Mouse (Mus musculus) thymus, postnatal 25 days (tissue): ENCODE measurements at regions not wholly inside any gene's neighbourhood (a gene's known extent, or its start where the extent isn't known, plus 50 kb on each side); places are given as distances from the start of the nearest gene placed in this dataset.

ENCODE experiments used
- DNase-seq: peaks from one replicate; pipeline ENCODE4 v3.0.0; 2022

DNA sequence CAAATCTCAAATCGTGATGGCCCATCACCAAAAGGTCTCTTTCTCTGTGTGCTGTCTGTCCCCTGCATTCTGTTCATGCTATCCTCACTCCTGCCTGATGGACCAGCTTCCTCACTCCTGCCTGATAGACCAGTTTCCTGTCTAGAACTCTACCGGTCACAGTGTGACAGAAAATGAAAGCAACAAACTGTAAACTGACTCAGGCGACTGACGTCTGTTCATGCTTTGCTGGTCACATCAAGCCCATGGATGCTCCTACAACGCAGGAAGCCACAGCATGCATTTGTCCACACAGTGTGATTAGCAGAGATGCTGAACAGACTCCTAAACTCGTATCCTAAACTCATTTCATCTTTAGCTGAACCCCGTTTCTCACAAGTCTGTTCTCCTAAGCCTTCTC lies 227.3 kb upstream of the N4bp1 start:
- DNase-seq, result no peak

DNA sequence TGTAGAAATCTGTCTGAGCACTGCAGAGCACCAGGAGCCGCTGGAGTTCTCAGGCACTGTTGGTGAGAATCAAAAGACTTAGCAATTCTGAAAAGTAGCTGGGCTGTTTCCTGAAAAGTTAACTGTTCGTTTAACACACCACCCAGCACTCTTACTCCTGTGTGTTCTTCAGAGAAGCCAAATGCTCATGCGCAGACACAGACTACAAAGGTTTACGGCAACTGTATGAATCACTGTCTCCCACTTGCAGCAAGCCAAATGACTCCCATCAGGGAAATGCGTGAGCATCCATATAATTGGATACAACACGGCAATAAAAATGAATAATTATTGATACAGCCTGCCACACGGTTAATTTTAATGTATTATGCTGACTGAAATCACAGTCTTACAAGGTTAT lies 220.0 kb upstream of the N4bp1 start:
- DNase-seq, result no peak

DNA sequence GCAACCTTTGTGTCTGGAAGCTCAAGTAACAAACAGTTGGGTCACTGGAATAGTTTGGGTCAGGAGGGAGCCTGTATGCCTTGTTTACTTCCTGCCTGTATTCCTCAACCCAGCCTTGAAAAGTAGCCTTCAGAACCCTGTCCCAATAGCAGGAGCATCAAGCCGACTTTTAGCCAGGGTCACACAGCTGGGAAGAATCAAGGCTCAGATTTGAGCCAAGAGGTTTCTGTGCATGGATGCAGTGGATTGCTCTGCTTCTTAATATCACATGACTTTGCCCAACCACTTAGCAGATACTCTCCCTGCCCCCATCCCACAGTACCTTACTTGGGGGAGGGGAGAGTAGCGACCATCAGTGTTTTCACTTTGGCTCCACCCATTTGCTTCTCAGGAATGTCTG lies 210.2 kb upstream of the N4bp1 start:
- no peak for DNase-seq

DNA sequence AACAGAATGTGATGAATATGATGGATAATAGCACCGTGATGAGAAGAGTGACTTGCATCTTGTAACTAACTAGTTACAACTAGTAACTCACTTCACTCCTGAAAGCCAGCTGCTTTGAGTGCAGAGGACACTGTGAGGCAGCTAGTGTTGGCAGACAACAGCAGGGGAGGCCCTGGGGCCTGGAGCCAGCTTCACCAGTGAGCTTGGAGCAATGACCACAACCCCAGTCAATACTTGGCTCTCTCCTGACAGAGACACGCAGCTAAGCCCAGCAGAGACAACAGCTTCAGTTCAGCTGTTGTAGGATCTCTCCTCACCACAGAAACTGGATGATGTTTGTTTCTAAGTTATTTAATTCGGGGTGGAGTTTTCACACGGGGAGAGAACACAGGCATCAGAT lies 209.6 kb upstream of the N4bp1 start:
- no peak for DNase-seq

DNA sequence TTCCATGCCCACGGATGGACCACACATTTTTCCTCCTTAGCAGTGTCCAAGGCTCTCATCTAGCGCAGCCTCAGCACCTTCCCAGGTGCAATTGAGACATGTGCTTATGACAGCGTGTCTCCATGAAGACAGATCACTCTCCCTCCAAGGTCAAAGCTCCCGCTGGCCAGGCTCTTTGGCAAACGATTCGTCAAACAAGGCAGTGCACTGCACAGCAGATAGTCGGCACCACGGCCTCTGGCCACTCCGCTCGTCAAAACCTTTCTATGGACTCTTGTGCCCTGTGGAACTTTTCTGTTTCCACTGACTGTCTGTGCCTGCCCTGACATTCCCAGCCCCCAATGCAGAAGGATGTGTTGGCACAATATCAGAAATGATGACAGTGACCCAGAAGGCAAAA lies 208.7 kb upstream of the N4bp1 start:
- DNase-seq, result no peak

DNA sequence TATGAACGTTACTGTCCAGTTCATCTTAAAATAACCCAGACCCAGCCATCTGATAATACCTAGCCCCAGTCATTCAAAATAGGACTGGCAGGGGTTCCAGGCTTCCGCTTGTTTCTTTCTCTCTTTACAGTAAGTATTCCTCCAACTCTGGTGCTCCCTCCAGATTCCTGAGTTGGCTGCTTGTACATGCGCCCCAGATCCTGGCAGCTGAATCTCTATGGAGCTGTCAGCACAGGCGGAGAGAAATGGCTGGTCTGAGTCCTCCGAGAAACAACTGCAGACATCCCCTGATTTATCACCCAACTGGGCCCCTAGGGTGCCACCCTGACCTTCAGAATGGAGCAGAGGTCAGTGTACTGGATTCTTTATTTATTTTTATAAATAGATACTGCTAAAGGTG lies 208.0 kb upstream of the N4bp1 start:
- DNase-seq, result no peak

DNA sequence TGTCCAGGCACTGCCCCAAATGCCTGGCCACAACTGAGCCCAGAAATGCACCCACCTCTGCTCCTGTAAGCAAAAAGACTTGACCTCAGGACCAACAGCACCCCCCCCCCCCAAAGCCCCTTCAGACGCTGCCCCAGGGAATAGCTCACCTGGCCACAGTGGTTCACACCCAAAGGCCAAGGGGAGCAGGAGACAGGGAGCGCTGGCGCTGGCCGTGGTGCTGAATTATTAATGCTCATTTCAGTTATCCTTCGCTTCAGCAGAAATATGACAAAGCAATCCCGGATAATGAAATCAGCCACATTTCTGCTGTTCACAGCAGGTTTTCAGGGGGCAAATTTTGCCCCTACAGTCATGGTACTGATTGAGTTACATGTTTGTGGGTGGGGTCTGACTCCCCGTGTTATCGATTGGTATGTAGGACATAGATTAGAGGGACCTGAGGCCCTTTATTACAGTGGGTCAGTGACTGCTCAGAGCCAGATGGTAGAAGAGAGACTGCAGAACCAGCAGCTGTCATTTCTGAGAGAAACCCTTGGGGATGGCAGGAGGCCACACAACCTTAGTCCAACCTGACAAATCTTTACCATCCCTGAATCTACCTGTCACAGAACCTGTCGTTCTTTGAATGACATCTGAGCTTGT lies 202.5 kb upstream of the N4bp1 start:
- no peak for DNase-seq

DNA sequence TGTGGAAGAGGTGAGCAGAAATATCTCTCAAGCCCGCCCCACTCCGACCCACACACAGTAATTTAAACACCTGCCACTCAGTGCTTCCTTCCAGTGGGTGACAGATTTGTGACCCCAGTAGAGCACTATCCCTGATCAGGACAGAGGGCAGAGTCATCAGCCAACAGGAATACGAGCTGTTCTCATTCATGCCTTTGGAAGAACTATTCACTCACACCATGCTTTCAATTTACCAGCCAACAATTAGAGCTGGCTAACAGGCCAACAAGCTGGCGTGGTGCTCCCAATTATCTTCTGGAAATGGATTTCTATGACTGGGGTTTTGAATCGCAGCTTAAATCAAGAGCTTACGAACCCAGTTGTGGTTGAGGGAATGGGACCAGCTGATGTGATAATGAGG lies 193.2 kb upstream of the N4bp1 start:
- DNase-seq, result no peak

DNA sequence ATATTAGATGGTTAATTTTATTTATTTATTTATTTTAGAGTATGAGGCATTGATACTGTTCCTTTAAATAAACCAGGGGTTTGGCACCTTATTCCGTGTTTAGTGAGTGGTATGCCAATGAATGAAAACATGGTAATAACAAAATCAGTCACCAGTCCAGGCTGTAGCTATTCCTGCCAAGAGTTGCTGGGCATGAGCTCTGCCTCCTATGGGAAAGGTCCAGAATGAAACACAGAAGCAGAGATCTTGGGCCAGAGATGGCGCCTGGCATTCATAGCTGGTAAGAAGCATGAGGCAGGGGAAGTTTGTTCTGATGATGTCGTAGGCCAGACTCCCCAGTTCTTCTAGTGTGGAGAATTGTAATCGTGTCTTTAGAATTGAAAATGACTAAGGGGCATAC lies 190.9 kb upstream of the N4bp1 start:
- no peak for DNase-seq

DNA sequence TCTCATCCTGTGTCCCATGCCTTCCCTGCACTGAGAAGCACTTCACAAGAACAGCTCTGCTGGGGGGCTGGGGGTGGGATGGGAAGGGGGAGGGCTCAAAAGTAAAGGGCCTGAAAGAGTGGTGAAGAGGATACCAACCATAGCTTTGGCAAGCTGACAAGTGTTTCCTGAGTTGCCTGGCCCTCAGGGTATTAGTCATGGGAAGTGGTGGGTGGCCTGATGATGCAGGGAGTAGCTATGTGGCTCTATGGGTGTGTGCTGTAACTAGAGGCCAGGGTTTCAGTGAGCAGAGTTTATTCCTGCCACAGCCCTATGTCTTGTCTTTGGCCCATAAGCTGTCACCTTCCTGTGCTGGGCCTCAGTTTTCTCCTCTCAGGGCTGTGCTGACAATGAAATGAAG lies 186.2 kb upstream of the N4bp1 start:
- DNase-seq, result no peak

DNA sequence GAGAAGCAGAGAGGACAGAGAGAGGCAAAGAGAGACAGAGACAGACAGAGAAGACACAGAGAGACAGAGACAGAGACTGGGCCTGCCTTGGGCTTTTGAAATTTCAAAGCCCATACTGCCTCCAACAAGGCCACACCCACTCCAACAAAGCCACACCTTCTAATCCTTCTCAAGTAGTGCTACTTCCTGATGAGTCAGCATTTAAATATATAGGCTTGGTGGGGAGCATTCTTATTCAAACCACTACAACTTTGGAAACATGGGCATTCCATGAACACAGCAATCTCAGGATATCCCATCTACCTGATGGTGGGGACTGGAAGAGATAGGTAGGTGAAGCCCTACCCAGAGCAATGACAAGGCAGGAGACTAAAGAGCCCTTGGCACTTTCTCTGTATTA lies 182.0 kb upstream of the N4bp1 start:
- no peak for DNase-seq

DNA sequence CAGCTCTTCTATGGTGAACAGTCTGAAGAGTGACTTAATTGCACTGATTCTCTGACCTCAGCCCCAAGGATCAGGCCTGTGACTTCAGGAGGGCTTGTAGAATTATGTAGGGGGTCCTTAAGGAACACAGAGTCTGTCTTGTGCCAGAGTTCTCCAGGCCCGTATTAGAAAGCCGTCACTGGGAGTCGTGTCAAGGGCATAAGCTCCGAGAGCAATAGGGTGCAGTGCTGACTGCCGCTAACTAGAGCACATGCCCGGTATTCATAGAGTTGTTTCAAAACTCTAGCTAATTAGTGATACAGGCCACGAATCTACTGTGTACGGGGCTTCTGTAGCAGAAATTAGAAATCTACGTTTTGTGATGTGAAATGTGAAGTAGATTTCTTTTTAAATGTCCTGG lies 179.7 kb upstream of the N4bp1 start:
- no peak for DNase-seq

DNA sequence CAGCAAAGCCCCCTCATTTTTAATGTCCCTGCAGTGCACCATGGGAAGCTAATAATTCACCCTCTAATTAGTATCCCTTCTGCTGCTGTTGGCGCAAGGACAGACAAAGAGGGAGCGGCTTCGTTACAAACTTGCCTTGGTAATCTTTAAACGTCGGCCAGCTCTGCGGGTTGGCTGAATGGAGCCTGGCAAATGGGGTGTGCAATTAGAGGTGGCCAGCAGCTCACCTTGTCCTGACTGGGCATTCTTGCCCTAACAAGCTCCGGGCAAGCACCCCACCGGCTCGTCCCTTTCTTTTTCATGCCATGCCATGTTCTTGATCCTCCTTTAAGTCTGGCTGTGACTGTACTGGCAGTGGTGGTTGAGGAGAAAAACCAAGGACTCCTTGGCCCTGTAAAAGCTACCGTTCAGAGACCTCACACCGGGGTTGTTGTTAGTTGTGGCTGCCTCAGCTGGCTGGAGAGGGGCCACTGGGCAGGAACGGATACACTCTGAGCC lies 179.2 kb upstream of the N4bp1 start:
- DNase-seq, result no peak

DNA sequence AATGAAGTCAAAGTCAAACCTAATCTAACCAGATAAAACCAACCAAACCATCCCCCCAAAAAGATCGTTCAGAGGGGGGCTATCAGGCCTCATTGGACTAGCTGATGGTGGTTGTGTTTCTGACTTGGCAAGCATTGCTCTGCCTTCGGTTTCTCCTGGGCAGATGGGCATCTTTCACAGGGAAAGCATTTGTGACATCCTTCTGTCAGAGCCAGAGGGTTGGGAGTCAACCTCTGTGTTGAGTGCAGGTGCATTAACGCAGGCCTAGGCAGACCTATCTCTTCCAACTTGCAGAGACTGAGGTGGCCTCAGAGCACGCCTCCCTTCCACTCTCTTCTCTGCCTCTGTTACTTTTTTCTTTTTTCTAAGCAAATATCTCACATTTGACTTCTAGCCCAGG lies 178.5 kb upstream of the N4bp1 start:
- DNase-seq, result no peak

DNA sequence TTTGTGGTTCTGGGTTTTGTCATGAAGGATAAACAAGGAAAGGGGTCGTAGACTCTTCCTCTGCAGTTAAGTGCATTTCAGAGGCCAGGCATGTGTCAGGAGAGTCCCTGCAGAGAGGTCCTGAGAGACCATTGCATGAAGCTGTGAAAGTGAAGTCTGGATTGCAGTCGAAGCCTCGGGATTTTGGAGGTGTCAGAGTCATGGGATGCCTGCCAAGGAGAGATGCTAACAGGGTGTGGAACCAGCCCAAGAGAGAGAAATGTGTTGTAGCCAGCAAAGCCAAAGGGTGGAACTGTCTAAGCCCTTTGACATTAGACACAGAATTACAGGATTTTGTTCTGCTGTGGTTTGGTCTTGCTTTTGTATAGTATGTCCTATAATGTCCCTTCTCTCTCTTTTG lies 164.7 kb upstream of the N4bp1 start:
- no peak for DNase-seq

DNA sequence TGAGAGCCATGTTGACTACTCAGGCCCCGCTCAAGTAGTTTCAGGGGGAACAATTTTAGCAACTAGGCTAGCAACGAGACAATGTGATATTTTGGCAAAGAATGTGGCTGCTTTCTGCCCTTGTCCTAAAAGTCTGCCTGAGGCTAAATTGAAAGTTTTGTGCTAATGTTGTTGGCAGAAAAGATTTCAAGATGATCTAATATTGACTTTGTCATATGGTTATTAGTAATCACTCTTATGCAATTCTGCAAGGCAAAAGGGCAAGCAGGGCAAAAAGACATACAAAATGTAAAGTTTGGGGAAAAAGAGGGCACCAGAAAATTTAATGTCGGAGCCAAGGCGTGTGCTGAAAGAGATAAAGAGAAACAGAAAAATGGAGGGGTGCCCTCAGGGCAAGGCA lies 164.1 kb upstream of the N4bp1 start:
- no peak for DNase-seq

DNA sequence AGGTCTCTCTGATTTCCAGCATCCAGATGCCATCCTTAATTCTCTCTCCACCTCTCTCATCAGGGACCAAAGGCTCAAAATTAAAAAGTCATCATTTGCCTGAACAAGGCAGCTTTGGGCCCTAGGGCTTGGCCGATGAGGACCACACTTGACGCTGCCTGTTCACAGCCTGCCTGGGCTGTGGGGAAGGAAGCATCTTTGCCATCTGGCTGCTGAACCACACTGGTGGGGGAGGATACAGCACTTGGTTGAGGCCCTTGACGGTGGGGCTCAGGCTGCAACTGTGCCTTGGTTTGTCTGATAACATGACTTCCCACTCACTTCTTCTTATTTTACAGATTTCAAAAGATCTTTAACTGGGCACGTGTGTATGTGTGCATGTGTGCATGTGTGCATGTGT lies 161.5 kb upstream of the N4bp1 start:
- DNase-seq, result no peak

DNA sequence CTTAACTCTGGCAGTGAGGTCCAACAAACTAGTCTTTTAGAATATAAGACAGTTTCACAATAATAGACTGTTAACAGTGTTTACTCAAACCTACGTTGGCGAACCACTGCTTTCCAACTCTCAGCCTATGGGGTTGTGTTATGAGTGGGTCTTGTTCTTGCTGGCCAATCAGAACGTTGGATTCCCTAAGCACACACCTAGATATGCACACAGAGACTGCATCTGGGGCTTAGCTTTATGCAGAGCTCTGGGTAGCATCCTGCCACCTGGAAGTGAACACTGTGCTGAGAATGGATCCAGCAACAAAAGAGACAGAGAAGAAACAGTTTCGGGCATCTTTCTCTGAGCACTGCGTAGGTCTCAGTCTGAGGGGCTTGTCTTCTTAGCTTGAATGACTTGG lies 158.0 kb upstream of the N4bp1 start:
- DNase-seq, result no peak

DNA sequence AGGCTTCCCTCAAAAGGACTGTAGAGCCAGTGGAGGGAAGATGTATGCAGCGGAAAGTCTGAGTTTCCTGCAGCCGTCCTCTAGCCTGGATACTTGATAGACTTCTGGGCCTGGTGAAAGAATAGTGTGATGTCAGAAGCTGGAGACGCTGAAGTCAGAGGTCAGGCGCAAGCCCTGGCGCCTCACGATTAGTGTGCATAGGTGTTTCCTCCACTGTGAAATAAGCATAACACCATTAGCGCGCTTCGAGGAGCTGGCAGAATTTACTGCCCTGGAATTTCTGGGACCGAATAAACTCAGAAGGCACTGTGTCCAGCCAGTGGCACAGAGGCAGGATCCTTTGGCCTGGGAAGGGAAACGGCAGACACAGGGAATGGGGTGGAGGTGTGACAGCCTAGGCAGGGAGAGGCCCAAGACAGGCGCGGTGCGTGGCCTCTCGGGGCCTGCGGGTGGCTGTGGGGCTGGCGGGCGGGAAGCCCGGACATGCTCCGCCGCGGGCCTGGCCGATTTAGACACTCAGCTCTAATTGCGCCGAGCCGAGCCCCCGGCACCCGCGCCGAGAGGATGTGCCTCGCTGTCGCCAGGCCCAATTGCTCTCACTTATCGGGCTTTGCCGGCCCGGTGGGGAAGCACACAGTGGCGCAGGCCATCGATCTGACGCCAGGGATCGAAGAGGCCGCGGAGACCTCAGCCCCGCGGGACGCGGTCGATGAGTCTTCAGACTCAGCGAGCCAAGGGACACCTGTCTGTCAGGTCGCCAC lies 152.7 kb upstream of the N4bp1 start:
- no peak for DNase-seq

DNA sequence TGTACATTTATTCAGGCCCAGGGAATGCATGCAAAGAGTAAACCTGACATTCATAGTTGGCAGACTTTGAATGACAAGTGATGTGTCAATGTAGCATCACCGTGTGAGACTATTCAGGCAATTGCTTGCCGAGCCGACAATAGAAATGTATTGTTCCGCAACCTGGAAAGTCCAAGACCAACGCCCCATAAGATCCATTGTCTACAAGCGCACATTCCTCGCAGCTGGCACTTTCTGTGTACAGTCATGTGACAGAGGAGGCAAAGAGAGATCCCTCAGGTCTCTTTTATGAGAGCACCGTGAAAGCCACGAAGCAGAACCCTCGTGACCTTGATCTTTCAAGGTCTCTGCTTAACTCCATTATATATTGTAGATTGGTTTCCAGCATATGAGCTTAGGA lies 150.9 kb upstream of the N4bp1 start:
- no peak for DNase-seq

DNA sequence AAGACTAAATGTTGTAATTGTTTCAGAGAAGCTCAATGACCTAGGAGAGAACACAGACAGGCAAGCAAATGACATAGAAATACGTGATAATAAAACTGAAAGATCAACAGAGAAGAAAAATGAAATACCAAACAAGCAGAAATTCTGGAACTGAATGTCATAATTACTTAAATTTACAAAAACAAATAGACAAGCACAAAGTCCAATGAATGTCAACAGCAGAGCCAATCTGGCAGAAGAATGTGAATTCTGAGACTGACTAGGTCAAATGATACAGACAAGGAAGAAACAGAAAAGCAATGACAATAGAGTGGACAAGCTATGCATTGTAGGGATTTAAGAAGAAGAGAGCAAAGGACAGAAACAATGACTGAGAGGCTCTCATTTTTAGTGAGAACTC lies 143.1 kb upstream of the N4bp1 start:
- DNase-seq, result no peak

DNA sequence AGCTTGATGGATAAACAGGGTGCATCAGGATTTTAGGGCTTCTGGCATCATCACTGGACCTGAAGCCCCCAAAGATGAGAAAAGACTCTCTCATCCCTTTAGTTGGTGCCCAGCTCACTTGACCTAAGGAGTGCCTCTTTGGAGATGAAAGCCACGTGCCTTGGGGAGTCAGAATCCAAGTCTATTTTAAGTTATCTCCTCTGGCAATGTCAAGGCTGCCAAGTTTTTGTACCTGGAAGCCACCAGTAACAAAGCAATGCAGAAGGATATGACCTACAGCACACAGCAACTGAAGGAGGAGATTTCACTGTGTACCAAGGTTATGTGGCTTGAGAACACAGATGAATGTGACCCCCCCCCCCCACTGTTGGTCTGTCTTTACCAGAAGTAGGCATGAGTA lies 140.9 kb upstream of the N4bp1 start:
- DNase-seq, result no peak

DNA sequence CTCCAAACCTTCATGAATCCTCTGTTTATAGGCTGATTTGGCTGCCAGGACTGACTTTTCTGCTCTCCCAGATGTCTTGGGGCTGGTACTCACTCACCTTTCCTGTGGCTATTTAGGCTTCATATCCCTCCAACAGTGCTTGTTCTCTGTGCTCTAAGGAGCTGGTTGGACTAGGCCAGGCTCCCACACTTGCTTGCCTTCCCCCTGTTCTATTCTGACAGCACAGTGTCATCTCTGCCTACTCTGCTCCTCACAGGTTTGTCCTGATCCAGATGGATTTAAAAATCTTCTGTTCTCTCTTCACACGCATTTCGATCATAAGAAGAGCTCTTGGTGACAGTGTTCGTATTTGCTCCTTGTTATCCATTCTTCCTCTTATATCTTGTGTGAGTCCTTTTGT lies 134.7 kb upstream of the N4bp1 start:
- no peak for DNase-seq

DNA sequence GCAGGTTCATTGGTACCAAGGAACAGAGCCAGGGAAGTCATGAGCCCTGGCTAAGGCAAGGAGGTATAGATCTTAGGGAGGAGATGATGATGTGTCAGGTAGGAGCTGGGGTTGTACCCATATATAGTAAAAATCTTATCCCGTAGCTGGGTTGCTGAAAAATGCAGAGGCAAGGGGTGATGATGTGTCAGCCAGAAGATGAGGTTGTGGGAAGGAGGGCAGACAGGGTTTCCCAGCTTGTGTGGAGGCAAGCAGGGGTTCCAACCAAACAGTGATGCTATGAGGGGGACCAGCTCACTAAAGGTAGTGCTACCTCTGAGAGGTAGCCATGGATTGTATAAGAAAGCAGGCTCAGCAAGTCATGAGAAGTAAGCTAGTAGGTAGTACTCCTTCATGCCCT lies 90.5 kb upstream of the N4bp1 start:
- DNase-seq, result no peak

DNA sequence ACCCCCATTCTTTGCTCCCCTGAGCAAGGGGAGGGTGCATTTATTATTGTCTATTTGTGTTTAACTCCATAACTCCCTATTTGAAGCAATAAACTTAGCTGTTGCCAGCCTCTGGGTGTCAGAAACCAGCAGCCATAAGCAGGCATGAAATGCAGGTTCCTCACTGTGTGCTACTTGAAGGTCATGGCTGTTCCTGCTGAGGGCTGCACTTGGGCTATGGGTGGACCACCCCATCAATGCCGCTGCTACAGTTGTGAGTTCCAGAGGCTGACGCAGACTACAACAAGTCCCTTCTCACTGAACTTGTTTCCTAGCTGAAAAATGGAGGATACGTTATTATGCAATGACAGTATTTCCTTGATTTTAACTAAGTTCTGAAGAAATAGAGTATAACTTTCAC lies 86.7 kb upstream of the N4bp1 start:
- no peak for DNase-seq
